Mouse (Mus musculus): ENCODE results near the gene 6330409D20Rik. TPM values are rescaled to one million over a fixed set of nuclear protein-coding genes. Genes with fewer than 3 reads are reported as not detected.

Gene 6330409D20Rik
- total and polyA plus RNA-seq, 2 experiments from 2014 or later = 2.1 to 2.9 TPM

DNA sequence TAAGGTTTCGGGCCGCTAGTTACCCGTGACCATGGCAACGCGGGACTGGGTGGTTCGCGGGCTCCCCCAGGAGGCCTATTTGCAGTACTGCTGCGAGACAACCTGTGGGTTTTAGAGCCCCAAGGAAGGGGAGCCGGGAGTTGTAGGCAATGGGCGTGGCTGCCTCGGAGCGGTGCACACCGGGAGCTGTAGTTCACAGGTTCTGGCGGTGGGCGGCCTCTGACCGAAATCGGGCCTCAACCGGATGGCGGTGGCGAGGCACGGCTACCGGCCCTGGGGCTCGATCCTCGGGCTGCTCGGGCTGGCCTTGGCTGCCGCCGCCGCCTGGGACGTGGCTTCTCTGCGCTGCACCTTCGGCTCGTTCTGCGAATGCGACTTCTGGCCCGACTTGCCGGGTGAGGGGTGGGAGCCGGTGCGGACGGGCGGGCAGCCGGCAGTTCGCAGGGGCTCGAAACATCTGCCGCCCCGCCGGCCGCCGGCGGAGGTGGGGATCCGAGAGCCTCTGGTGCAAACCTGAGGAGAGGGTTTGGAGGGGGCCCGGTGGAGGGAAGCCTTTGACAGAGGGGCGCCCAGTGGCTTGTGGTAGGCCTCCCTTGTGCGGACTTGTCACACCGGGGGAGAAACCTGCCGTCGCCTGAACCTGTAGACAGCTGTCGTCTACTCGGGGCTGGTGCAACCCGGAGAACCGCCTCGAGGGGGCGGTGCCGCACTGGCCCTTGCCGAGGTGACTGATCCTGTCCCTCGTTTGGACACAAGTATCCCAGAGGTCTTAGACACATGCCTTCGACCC, 16.4 kb upstream of the 6330409D20Rik start, which contains the start of gene Tor2a:
Gene Tor2a, plus strand, starts transcription at position 179 of the 790 bp plus-strand sequence.
- H3K9me3 ChIP-seq (ENCODE audit: low read length) = no peaks in the 10 kb centered on the region
- H3K27me3 ChIP-seq (ENCODE audit: insufficient read depth, low read length) = no peaks in the 10 kb centered on the region
- H3K36me3 ChIP-seq (ENCODE audit: insufficient read depth) = peaks cover 50% of the 10 kb centered on the region
- H3K4me3 ChIP-seq (ENCODE audit: low read depth, low read length) = peak within 1 kb of the TSS; percentile 64
- peak within 1 kb of the TSS; percentile 62 for H3K4me2 ChIP-seq (ENCODE audit: low read depth)
- peak; percentile 98 for DNase-seq
- ATAC-seq = peak; percentile 98
- peak; percentile 94 for TF ChIP-seq CTCF (IDR thresholded peaks at IDR 0.05; ENCODE audit: low read depth)
- WGBS = 3% methylated on average over 64 of the region's 66 CpGs
- H3K27ac ChIP-seq (ENCODE audit: low read depth, low read length) = peak within 1 kb of the TSS; percentile 89
- H3K9ac ChIP-seq = peak within 1 kb of the TSS; percentile 92
- H3K4me1 ChIP-seq (ENCODE audit: insufficient read depth) = peaks cover 8% of the 10 kb centered on the region

DNA sequence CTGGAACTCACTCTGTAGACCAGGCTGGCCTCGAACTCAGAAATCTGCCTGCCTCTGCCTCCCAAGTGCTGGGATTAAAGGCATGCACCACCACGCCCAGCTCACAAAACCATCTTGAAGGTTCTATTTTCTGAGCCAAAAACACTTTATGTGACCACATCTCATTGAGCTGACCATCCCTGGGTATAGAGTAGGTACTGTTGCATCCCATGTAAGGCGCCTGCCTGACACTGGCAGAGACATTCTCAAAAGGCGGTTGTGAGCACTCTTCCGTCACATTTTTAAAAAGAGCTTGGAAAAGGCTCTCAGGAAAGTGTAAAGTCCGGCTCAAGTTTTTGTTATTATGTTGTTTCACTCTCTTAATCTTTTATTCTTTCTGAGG, 15.8 kb upstream of the 6330409D20Rik start:
- Histone ChIP-seq H3K9me3 (ENCODE audit: low read length) (no peaks in the 10 kb centered on the region), H3K9ac (no peak overlapping the region), H3K36me3 (ENCODE audit: insufficient read depth) (peaks cover 50% of the 10 kb centered on the region), H3K4me3 (ENCODE audit: low read depth, low read length) (0 out of 2 replicates have a peak overlapping the region, but pooled peaks have one; percentile 64), H3K27ac (ENCODE audit: low read depth, low read length) (no peak overlapping the region), H3K27me3 (ENCODE audit: insufficient read depth, low read length) (no peaks in the 10 kb centered on the region), H3K4me2 (ENCODE audit: low read depth) (no peak overlapping the region), H3K4me1 (ENCODE audit: insufficient read depth) (peaks cover 8% of the 10 kb centered on the region)
- no peak for TF ChIP-seq CTCF (IDR thresholded peaks at IDR 0.05; ENCODE audit: low read depth)
- WGBS = 16% methylated on average over 5 of the region's 6 CpGs
- DNase-seq (no peak), ATAC-seq (peak; percentile 10)

DNA sequence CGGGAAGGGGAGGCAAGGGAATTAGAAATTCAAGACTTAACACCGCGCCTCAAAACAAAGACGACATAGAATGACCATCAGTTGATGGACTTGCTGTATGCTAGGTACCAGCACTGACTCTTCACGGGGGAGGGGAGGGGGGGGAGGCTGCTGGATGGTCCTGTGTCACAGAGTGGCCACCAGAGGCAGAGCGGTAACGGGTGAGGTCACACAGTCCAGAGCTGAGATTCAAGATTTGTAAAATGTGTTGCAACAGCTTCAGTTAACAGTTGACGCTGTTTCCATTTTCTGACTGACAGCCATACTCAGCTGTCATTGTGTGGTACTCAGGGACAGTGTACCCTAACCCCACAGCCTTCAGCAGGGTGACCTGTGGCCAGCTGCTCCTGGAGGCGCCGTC, 11.4 kb upstream of the 6330409D20Rik start:
- H3K4me3 ChIP-seq (ENCODE audit: low read depth, low read length) = no peak overlapping the region
- no peaks in the 10 kb centered on the region for H3K9me3 ChIP-seq (ENCODE audit: low read length)
- H3K36me3 ChIP-seq (ENCODE audit: insufficient read depth) = peaks cover 74% of the 10 kb centered on the region
- H3K9ac ChIP-seq = no peak overlapping the region
- H3K27ac ChIP-seq (ENCODE audit: low read depth, low read length) = no peak overlapping the region
- no peak overlapping the region for H3K4me2 ChIP-seq (ENCODE audit: low read depth)
- DNase-seq (no peak), ATAC-seq (no peak)
- 66% methylated on average over 10 of the region's 10 CpGs for WGBS
- no peaks in the 10 kb centered on the region for H3K27me3 ChIP-seq (ENCODE audit: insufficient read depth, low read length)
- peak; percentile 30; the same call in 1 of the 2 replicates for TF ChIP-seq CTCF (IDR thresholded peaks at IDR 0.05; ENCODE audit: low read depth)
- H3K4me1 ChIP-seq (ENCODE audit: insufficient read depth) = no peaks in the 10 kb centered on the region

DNA sequence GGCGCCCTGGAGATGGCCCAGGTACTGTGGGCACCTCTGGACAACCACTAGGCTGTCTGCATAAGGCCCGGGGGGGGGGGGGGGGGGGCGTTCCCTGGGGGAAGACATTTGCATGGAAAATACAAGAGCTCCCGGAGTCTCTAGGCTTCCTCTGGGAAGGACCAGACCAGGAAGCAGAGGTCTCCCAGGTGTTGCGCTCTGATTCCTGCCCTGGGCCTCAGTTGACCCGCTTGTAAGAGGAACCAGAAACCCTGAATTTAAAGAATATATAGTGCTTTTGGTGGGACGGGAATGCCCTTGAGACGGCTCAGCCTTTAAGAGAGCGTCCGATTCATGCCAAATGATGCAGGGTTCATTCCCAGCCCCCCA, 10.8 kb upstream of the 6330409D20Rik start:
- no peak overlapping the region for H3K4me3 ChIP-seq (ENCODE audit: low read depth, low read length)

DNA sequence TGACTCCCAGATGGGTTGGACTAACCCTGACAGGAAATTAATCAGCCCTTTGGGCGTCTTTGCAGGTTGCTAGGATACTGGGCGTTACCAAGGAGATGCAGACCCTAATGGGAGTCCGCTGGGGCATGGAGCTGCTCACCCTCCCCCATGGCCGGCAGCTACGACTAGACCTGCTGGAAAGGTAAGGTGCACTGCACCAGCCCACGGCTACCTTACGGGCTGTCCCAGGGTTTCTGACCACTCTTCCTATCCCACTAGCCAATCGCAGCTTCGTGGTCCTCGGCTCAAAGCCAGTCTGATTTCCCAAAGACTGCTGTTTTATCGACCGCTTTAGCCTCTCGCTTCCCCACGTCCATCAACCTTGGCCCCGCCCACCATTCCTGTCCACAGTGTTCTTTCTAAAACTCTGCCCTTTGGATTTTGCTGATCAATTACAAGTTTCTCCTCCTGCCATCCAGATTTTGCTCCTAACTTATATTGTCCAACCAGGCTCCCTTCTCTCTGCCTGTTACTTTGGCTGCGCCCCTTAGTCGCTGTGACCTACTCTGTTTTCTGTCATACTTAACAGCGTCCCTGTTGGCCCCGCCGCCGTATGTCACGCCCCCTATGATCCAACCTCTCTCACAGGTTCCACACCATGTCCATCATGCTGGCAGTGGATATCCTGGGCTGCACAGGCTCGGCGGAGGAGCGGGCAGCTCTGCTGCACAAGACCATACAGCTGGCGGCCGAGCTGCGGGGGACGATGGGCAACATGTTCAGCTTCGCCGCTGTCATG, 10.3 kb upstream of the 6330409D20Rik start:
- ATAC-seq (peak; percentile 83), DNase-seq (peak; percentile 36)
- no peak for TF ChIP-seq CTCF (IDR thresholded peaks at IDR 0.05; ENCODE audit: low read depth)
- Histone ChIP-seq H3K9me3 (ENCODE audit: low read length) (no peaks in the 10 kb centered on the region), H3K36me3 (ENCODE audit: insufficient read depth) (peaks cover 85% of the 10 kb centered on the region), H3K4me3 (ENCODE audit: low read depth, low read length) (no peak overlapping the region), H3K9ac (no peak overlapping the region), H3K27ac (ENCODE audit: low read depth, low read length) (no peak overlapping the region), H3K4me1 (ENCODE audit: insufficient read depth) (no peaks in the 10 kb centered on the region), H3K4me2 (ENCODE audit: low read depth) (peak overlapping the region; percentile 13), H3K27me3 (ENCODE audit: insufficient read depth, low read length) (no peaks in the 10 kb centered on the region)
- 10% methylated on average over 31 of the region's 31 CpGs for WGBS

More for the DNA sequence above, 10.8 kb upstream of the 6330409D20Rik start:
- Histone ChIP-seq H3K36me3 (ENCODE audit: insufficient read depth) (peaks cover 79% of the 10 kb centered on the region), H3K4me2 (ENCODE audit: low read depth) (peak overlapping the region; percentile 13), H3K27ac (ENCODE audit: low read depth, low read length) (no peak overlapping the region), H3K9ac (0 out of 2 replicates have a peak overlapping the region, but pooled peaks have one; percentile 10), H3K27me3 (ENCODE audit: insufficient read depth, low read length) (no peaks in the 10 kb centered on the region), H3K9me3 (ENCODE audit: low read length) (no peaks in the 10 kb centered on the region), H3K4me1 (ENCODE audit: insufficient read depth) (no peaks in the 10 kb centered on the region)
- ATAC-seq (no peak), DNase-seq (no peak)
- WGBS = 25% methylated on average over 10 of the region's 10 CpGs
- no peak for TF ChIP-seq CTCF (IDR thresholded peaks at IDR 0.05; ENCODE audit: low read depth)

DNA sequence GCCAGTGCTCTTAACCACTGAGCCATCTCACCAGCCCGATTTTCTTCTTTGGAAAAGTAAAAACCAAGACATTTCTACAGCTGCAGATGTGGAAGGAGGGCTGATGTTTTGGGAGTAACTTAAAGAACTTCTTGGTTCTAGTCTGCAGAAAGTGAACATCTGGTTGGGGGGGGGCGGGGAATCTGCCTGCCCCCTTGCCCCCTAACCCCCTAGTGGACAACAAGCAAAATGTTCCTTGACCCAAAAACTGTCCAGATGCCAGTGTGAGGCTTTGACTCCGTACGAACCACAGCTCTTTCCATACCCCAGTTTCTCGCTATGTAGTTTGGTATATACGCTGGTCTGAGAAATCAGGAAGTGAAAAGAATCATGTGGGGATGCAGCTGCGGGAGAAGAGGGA, 9.4 kb upstream of the 6330409D20Rik start:
- Histone ChIP-seq H3K27ac (ENCODE audit: low read depth, low read length) (no peak overlapping the region), H3K4me3 (ENCODE audit: low read depth, low read length) (no peak overlapping the region), H3K4me1 (ENCODE audit: insufficient read depth) (no peaks in the 10 kb centered on the region), H3K9me3 (ENCODE audit: low read length) (no peaks in the 10 kb centered on the region), H3K9ac (no peak overlapping the region), H3K27me3 (ENCODE audit: insufficient read depth, low read length) (no peaks in the 10 kb centered on the region), H3K4me2 (ENCODE audit: low read depth) (no peak overlapping the region), H3K36me3 (ENCODE audit: insufficient read depth) (peaks cover 94% of the 10 kb centered on the region)
- 73% methylated on average over 7 of the region's 7 CpGs for WGBS
- DNase-seq = no peak
- ATAC-seq = no peak
- TF ChIP-seq CTCF (IDR thresholded peaks at IDR 0.05; ENCODE audit: low read depth) = 0 out of 2 replicates have a peak, but pooled peaks have one; percentile 13

DNA sequence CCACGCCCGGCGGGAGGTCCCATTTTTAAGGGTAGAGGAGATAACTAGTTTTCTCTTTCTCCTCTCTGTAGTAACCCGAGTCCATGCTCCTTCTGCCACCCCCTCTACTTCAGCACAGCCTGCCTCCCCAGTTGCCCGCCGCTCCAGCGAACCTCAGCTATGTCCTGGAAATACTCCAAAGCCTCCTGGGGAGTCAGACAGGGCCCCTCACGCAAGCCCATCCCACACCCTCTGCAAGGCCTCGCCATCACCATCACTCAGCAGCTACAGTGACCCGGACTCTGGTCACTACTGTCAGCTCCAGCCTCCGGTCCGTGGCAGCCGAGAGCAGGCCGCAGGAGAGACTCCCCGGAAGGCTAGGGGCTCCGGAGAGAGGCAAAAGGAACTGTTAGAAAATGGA, 8.3 kb upstream of the 6330409D20Rik start:
- H3K9ac ChIP-seq = no peak overlapping the region
- no peak overlapping the region for H3K4me2 ChIP-seq (ENCODE audit: low read depth)
- no peaks in the 10 kb centered on the region for H3K9me3 ChIP-seq (ENCODE audit: low read length)
- WGBS = 87% methylated on average over 16 of the region's 16 CpGs
- H3K4me1 ChIP-seq (ENCODE audit: insufficient read depth) = no peaks in the 10 kb centered on the region
- DNase-seq (no peak), ATAC-seq (no peak)
- no peak overlapping the region for H3K27ac ChIP-seq (ENCODE audit: low read depth, low read length)
- no peak overlapping the region for H3K4me3 ChIP-seq (ENCODE audit: low read depth, low read length)
- no peaks in the 10 kb centered on the region for H3K27me3 ChIP-seq (ENCODE audit: insufficient read depth, low read length)
- peaks cover 94% of the 10 kb centered on the region for H3K36me3 ChIP-seq (ENCODE audit: insufficient read depth)
- TF ChIP-seq CTCF (IDR thresholded peaks at IDR 0.05; ENCODE audit: low read depth) = no peak

All from forebrain, postnatal 0 days (tissue).